Mouse (Mus musculus) gastrocnemius, postnatal 10 days (tissue): ENCODE results near the gene Ubxn2a. TPM values are rescaled to one million over a fixed set of nuclear protein-coding genes. Genes with fewer than 3 reads are reported as not detected.

ENCODE experiments used
- DNase-seq: peaks from one replicate; pipeline ENCODE4 v3.0.0; 2021; ENCODE audit warnings: mixed read lengths
- total RNA-seq, 2 experiments: library from RNA; stranded (reverse); gene quantifications; 2 replicates each; pipeline ENCODE4 v1.2.3; 2021

Ubxn2a gene
- total RNA-seq, 2 experiments from 2014 or later: 44.6 to 53.0 TPM

DNA sequence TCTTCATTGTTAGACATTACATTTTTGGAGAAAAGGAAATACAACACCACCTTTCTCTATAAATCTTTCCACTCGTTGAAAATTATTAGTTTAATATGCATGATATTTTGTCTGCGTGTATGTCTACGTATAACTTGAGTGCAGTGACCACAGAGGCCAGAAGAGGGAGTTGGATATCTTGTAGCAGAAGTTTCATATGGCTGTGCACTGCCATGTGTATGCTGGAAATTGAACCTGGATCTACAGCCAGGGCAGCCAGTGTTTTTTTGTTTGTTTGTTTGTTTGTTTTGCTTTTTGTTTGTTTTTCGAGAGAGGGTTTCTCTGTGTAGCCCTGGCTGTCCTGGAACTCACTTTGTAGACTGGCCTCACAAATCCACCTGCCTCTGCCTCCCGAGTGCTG lies 28.5 kb downstream of the Ubxn2a start:
- no peak for DNase-seq

DNA sequence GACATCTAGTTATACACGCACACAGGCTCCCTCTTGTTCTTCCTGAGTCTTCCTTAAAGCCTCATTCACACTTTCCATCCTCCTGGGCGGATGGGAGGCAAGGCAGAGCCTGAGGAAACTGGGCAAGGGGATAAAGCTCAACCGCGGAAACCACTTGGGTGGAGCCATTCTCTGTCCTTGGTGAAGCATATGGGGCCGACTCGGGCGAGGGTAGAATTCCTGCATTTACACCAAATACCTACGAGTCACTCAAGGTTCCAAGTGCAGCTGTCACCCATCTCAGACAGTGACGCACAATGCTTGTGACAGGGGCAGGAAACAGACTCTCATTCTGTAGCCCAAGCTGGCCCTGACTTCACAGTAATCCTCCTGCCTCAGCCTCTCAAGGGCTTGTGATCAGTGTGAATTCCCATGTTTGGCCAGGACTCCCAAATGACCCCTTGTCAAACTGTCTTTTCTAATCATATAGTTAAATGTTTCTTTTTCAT lies 29.2 kb downstream of the Ubxn2a start:
- DNase-seq: no peak

DNA sequence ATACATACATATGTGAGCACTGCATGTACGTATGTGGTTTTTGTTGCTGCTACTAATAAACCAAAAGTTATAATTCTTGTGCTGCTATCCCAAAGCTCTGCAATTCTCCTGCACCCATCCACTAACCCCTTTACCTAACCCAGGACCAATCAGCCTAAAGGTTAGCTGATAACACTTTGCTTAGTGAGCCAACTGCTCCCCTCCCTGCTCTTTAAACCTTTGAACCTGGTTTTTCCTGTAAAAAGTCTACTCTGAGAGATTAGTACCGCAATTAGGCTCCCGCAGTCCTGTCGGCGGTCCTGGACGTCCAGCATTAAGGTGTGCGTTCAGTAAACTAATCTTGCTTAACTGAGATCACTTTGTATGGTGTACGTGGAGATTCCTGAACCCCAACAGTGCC lies 31.9 kb downstream of the Ubxn2a start:
- no peak for DNase-seq

DNA sequence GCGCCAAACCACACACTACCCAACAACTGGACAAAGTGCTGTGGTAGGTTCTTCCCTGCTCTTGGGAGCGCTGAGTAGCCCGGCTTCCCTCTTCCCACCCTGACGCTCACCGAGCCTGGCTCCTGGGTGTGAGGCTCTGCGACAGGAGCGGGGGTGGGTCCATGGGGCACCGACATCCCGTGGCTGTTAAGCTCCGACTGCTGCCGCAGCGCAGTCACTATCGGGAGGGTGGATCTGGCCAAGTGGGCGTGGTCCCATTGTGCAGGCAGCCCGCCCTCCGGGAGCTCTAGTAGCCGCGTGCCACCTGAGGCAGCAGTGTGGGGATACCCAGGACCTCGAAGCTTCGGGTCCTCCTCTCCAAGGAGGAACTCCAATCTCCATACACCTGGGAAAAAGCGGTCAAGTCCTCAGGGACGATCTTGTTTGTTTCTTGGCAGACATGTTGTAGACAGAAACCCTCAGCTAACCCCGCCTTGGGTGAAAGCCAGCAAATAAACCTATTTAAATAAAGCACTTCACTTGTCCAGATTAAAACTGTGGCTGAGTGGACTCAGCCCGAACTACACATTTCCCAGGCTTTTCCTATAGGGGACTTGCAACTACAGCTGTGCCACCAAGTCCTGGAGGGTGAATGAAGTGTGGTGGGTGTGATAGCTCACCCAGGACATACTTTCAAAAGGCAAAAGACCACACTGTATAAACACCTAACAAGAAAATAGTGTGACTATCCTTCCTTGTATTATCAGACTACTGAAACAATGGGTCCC lies 33.2 kb downstream of the Ubxn2a start, which contains the start of gene Mfsd2b:
TSS of gene Mfsd2b (minus strand) at position 199 of the 767 bp plus-strand sequence.
- peak; percentile 71 for DNase-seq

DNA sequence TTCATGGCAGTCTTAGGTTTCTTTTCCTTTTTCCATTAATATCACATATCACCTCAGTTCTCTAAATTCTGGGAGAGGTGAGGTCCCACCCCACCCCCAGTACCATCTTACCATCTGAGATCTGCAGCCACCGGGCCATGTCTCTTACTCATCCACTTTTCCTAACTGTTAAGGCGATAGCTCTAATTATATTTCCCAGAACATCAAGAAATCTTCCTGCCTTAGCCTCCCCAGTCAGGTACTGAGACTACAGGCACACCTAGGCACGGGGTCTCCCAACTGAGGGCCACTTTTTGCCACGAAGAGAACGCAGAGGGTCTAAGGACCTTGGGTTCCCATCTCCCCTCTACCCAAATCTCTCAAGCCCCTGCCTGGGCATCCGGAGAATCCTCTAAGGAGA lies 34.0 kb downstream of the Ubxn2a start:
- DNase-seq: no peak

DNA sequence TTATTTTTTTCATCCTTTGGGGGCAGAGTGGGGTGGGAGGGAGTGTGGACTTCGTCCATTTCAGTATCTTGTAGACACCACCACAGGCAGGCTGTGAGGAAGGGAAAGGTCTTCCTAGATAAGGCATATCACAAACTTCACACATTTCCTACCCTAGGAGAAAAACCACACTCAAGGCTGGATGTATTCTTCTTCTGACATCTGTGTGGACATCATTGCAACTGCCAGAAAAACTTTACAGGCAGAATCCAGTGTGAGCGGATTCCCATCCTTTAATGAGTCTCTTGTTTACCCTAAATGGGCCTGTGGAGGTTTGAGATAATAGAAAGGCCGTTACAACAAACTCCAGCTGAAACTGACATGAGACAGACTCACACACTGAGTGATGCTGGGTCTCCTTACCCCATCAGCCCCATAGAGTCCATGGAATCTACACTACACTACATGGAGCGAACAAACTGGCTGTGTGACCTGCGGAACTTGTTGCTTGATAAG lies 34.5 kb downstream of the Ubxn2a start:
- no peak for DNase-seq

DNA sequence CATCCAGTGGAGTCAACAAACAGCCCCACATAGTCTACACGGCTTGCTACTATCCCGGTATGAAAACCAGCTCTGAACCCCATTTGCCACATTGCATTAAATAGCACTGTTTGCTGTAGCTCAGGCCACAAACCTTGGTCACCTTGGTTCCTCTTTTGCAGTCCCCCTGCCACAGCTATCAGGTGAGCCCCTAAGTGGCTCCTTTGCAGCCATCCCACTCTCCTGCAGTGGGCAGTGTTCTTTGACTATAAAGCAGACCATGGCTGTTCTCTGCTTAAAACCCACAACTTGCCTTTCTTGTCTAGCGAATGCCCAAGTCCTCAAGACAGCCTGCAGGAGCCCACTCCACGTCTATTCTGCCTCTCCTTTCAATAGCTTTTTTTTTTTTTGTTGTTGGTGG lies 35.2 kb downstream of the Ubxn2a start:
- DNase-seq: no peak

DNA sequence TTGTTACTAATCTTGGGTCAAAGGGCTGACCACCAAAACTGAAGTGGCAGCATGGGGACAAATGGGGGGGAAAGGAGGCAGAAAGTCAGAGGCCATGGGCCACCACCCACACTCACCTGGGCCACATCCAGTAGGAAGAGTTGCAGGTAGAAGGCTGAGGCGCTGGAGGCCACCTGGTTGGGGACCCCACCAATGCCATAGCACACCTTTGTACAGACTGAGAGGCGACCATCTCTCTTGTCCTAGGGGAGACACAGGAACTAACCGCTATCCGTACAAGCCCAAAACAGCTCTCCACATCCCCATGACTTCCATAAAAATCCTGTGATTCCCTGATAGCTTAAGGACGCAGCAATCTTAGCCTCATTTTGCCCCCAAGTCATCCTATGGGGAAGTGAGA lies 36.2 kb downstream of the Ubxn2a start:
- no peak for DNase-seq

DNA sequence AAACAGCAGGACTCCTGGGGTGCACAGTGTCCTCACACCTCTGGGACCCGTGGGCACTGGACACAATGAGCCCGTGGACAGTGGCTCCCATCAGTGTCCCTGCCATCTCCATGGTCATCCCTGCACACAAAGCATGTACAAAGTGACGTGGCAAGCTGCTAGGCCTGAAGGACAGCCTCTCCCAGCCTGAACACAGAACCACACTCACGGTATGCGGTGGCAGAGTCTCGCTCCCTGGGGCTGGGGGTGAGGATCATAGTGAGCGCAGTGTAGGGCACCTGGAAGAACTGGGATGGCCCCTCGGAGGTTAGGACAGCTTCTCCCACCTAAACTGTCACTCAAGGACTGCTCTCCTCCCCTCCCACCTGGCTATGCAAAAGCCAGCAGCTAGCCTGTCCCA lies 38.6 kb downstream of the Ubxn2a start:
- no peak for DNase-seq

DNA sequence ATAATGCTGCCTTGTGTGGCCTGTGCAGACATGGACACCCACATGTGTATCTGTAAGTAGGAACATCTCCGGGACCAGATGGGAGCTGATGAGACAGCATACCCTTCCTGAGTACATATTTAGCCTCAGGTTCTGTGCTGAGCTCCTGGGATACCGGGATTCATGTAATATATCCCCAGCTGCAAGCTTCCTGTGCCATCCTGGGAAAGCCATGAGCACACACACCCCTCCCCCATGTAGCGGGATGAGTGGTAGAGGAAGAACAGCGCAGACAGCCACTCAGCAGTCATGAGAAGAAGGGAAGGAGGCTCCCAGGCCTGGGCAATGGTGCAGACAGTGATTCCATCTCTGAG lies 43.2 kb downstream of the Ubxn2a start:
- no peak for DNase-seq

DNA sequence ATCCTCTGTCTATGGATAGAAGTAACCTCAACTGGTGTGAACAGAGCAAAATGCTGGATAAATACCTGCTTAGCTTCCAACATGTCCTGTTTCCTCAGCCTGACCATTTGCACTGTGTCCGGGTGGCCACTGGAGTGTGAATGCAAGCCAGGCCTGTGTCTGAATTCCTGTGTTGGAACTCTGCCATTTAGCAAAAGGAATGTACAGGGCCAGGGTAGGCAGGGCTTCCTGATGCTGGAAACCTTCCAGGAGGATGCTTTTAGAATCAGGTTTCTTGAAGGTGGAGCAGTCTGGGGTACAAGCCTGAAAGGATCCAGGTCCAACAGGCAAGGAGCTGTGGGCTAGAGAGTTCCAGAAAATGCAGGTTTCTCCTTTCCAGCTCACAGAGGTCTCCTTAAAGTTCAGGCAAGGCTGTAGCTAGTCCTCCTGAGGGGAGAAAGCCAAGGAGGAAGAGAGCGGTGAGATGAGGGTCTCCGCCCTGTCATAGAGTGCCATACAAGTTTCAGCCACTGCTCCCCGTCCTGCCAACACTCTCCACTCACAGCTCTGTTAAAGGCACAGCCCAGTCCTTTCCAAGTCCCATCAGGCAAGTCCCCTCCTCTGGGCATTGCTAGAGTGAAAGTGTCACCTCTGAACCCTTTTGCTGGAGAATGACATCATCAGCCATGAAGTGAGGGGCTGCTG lies 43.7 kb downstream of the Ubxn2a start:
- no peak for DNase-seq

DNA sequence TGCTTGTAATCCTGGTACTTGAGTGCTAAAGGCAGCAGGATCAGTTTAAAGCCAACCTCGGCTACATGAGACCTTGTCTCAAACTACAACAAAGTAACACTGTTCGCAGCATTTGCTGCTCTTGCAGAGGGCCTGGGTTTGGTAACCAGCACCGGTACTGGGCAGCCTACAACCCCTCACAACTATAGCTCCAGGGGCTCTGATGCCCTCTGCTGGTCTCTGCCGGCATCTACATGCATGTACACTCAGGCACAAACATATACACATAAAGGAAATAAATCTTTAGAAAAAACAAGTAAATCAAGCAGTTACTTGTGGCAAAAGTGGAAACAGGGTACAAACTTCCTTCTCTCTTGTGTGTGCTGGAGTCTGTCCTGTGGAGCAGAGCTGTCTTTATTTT lies 44.8 kb downstream of the Ubxn2a start:
- DNase-seq: no peak

DNA sequence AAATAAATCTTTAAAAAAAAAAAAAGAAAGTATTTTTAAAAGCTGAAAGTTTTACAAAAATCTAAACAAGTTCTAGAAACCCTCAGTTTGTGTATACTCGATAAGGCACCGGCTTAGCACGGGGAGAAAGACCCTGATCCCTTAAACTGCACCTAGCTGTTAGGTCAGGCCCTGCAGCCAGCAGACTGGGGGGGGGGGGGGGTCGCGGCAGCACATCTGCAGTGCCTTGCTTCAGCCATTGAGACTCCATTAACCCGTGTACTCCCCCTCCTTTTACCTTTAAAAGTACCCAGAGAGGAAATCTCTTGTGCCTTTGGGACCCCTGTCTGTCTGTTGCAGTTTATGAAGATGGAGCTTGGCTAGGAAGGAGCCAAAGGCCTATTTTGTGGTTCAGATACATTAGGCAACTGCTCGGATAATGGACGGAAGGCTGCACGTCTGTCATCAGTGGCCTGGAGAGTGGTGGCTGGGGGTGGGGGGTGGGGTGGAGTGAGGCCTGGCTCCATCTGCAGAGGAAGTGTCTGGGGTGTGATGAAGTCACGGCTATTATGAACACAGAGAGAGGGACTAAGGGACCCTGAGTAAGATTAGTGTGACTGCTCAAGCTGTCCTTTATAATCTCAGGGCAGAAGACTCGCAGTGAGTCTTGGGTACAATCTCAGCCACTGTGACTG lies 48.1 kb downstream of the Ubxn2a start:
- DNase-seq: peak; percentile 1

DNA sequence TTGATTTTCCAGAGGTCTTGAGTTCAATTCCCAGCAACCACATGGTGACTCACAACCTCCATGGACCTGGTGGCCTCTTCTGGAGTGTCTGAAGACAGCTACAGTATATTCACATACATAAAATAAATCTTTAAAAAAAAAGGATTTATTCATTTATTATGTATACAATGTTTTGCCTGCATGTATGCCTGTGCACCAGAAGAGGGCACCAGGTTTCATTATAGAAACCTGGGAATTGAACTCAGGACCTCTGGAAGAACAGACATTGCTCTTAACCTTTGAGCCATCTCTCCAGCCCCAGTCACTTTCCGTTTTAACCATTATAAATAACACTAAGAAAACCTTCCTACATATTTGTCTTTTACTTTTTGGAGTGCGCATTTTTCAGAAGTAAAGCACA lies 50.7 kb downstream of the Ubxn2a start:
- DNase-seq: no peak

DNA sequence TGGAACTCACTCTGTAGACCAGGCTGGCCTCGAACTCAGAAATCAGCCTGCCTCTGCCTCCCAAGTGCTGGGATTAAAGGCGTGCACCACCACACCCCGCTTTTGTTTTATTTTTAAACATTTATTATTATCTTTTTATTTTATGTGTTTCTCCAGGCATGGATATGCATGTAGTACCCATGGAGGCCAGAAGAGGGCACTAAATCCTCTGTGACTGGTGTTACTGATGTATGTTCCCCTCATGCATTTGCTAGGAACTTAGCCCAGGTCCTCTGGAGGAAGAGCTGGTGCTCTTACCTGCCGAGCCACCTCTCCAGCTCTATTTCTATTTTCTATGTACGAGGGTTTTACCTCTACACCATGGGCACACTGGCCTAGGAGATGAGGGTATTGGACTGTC lies 51.3 kb downstream of the Ubxn2a start:
- DNase-seq: no peak

DNA sequence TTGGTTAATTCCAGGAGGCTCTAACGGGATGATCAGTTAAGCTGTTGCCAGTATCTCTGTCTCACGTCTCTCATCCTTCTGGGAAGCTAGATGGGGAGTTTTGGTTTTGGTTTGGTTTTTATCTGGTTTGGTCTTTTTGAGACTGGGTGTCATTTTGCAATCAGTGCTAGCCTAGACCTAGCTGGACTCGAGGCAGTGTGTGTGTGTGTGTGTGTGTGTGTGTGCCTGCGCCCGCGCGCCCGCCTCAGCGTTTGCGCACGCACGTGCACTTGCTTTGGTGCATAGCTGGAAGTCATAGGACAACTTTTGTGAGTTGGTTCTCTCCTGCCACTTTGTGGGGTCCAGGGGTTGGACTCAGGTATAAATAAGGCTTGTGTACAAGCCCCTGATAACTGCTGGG lies 63.8 kb downstream of the Ubxn2a start:
- DNase-seq: peak; percentile 39

DNA sequence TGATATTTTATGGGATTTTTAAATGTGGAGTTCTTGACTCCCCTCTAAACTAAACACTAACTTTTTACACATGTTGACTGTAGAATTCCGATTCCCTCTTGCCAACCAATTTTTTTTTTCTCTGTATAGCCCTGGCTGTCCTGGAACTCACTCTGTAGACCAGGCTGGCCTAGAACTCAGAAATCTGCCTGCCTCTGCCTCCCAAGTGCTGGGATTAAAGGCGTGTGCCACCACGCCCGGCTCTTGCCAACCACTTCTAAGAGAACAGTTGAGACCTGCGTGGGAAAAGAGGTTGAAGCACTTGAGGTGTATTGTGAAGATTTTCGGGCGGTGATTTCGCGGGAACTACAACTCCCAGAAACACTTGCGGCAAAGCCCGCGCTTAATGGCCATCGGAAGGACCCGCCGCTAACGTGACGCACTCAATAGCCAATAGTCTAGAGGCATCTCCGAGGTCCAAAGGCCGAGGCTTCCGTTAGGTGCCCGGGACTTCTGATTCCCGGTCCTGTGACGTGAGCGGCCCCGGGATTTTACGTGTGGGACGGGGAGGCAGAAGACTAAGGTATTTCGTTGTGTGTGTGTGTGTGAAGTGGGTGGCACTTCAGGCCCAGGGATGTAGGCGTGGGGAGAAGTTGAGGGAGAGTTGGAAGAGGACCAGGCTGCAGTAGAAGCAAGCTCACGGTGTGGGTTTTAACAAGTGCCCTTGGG lies 64.5 kb downstream of the Ubxn2a start, which contains the start of gene Wdcp:
TSS of gene Wdcp (plus strand) at position 414 of the 708 bp plus-strand sequence.
- DNase-seq: peak; percentile 80

DNA sequence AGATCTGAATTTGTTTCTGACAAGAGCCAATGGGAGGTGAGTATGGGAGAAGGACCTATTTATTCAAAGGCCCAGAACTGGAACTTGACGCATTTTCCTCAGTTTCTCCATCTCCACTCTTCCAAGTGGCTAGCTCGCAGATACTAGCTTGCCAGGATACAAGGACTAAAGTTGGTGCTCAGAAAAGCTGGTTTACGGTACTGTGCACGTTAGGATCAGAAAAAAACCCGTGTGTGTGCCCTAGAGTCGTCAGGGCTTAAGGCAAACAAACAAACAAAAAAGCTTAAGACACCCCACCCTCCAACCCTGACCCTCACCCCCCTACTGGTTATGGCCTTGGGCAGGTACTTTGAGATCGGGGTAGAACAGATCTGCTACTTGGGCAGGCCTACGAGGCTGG lies 65.0 kb downstream of the Ubxn2a start:
- no peak for DNase-seq

DNA sequence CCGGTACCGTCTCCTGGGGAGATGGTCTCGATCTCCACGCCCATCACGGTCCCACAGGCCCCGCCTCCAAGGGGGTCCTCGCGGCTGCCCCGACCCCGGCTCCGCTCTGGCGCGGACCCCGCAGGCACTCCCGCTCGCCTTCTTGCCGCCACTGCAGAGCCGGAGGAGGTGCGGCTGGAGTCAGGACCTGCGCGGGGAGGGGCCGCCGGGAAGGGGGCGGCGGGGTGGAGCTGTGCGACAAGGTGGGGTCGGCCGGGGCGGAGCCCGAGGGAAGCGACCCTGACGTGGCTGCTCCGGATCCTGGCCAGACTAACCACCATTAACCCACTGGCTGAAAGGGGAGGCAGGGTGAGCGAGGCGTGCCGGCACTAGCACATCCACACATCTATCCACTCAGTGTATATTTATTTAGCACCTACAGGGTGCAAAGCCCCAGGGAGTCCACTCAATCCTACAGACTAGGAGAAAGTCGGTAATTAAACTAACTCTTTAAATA lies 66.1 kb downstream of the Ubxn2a start, which contains the start of gene Fkbp1b:
TSS of gene Fkbp1b (minus strand) at position 200 of the 496 bp plus-strand sequence.
- DNase-seq: peak; percentile 44

DNA sequence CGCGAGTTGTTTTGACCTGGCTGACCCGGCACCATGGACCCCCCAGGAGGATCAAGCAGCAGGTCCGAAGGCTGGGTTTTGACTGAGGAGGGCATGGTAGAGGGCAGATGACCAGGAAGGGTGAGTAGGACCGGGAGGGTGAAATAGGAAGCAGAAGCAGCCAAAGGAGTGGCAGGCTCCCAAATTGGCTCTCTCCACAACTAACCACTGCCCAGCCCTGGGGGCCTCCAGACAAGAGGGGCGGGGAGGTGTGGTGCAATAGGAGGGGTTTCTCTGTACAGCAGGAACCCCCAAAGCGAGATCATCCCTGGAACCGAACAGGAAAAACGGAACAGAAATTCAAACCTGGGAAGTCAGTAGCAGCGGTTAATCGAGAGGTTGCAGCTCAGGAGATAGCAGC lies 66.8 kb downstream of the Ubxn2a start:
- DNase-seq: no peak

DNA sequence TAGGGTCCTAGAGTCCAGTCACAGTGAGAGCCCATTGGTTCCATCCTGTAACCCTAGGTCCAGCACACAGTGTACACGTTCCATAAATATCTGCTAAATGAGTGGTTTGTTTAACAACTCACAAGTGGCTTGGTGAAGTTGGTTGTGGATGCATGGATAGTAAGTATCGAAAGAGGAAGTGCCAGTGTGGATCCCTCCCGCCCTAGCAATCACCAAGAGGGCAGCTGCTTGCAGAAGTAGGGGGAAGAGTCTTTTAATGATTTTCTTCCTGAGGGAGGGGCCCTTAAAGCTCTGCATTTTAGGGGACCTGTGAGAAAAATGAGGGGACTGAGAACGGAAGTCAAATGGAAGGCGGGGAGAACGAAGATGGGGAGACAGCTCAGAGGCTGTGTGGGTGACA lies 67.5 kb downstream of the Ubxn2a start:
- no peak for DNase-seq

DNA sequence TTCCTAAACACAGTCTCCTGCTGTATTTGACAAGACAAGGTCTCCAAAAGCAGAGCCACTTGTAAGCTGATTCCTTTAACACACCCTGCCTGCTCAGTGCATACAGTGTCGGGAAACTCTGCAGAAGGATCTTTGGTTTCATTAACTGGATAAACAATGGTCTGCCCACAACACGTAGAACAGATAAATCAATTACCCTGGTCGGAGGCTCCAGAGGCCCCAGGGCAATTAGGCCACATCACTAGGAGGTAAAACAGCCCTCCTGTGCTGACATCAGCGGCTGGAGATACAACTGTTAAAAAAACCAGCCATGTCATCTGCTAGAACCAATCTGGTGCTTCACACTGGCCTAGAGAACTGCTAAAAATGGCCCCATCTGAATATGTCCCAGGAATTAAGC lies 70.5 kb downstream of the Ubxn2a start:
- no peak for DNase-seq
